Mouse (Mus musculus) stomach, embryonic 14.5 days (tissue): ENCODE results near the gene Traf4. TPM values are rescaled to one million over a fixed set of nuclear protein-coding genes. Genes with fewer than 3 reads are reported as not detected.
A peak's percentile ranks its signal among the peaks of the same experiment; 100 is the strongest.
"Not testable (repeated sequence)": the region's sequence is repeated elsewhere in the genome, so short reads cannot be mapped to it uniquely, and the experiment has no call there.

Experiments
- ATAC-seq: fragments of 200-750 bp; cut with Nextera tagmentation; 2 replicates; pipeline ENCODE4 v1.8.0; 2017; ENCODE audit warnings: low read depth, moderate TSS enrichment; ENCODE audit not compliant: insufficient number of reproducible peaks, insufficient read depth, low FRiP score
- H3K27ac ChIP-seq: fragments of 300-500 bp; sonication (generic); 2 replicates; pipeline ENCODE4 v1.5.1; 2014; ENCODE audit warnings: mild to moderate bottlenecking, low read length, moderate library complexity, mixed read lengths
- H3K27me3 ChIP-seq: fragments of 300-500 bp; sonication (generic); 2 replicates; pipeline ENCODE4 v1.6.1; 2014; ENCODE audit warnings: low read length, control low read depth, mixed read lengths; ENCODE audit not compliant: control insufficient read depth, insufficient read depth
- H3K36me3 ChIP-seq: fragments of 300-500 bp; sonication (generic); 2 replicates; pipeline ENCODE4 v1.6.1; 2014; ENCODE audit warnings: mild to moderate bottlenecking, control low read depth, low read length, moderate library complexity, mixed read lengths; ENCODE audit not compliant: control insufficient read depth, insufficient read depth
- H3K4me1 ChIP-seq: fragments of 300-500 bp; sonication (generic); 2 replicates; pipeline ENCODE4 v1.6.1; 2014; ENCODE audit warnings: low read length, control low read depth, mixed read lengths; ENCODE audit not compliant: control insufficient read depth, insufficient read depth
- H3K4me2 ChIP-seq: fragments of 300-500 bp; sonication (generic); replicated peaks from 2 replicates; pipeline ENCODE4 v1.6.1; 2014; ENCODE audit warnings: low read depth, low read length, control low read depth
- H3K4me3 ChIP-seq: fragments of 300-500 bp; sonication (generic); 2 replicates; pipeline ENCODE4 v1.5.1; 2014; ENCODE audit warnings: low read depth, low read length, control low read depth
- H3K9ac ChIP-seq: fragments of 300-500 bp; sonication (generic); replicated peaks from 2 replicates; pipeline ENCODE4 v1.6.1; 2014; ENCODE audit warnings: low read depth, mild to moderate bottlenecking, control low read depth, low read length, moderate library complexity, mixed read lengths
- H3K9me3 ChIP-seq: fragments of 300-500 bp; sonication (generic); 2 replicates; pipeline ENCODE4 v1.6.1; 2016; ENCODE audit warnings: low read depth, low read length, control low read depth; ENCODE audit not compliant: control insufficient read depth
- WGBS: fragments of 180-500 bp; shearing (Covaris S2); extraction: QIAGEN DNeasy Blood & Tissue Kit; methylation state at CpG from one replicate; pipeline ENCODE4 v1.1.7; 2014; 5-methylcytosine and 5-hydroxymethylcytosine counted together
- polyA plus RNA-seq: library from polyadenylated mRNA; unstranded; fragments of >200 nt; fragmentation: Nextera tagmentation; extraction: Ambion mirVana; gene quantifications from 2 replicates; pipeline ENCODE4 v1.2.1, GENCODE M21; 2014

Gene Traf4
- polyA plus RNA-seq, 1 experiment from 2014 or later = 53.5 TPM

GRCm38 (mm10) chr11:78184702-78185101 lies 19.3 kb upstream of the Traf4 start:
- H3K9ac ChIP-seq, ATAC-seq, H3K9me3 ChIP-seq, H3K4me2 ChIP-seq, H3K4me3 ChIP-seq, H3K27me3 ChIP-seq, H3K27ac ChIP-seq: not testable (repeated sequence)
- Histone ChIP-seq H3K4me1 (peaks cover 35% of the 10 kb centered on the region), H3K36me3 (peaks cover 23% of the 10 kb centered on the region)
- 93% methylated on average over 6 of the region's 6 CpGs for WGBS

GRCm38 (mm10) chr11:78183884-78184514 lies 18.6 kb upstream of the Traf4 start:
- 51% methylated on average over 10 of the region's 10 CpGs for WGBS
- Histone ChIP-seq H3K4me2 (peak overlapping the region; percentile 39), H3K27ac (no peak overlapping the region), H3K36me3 (peaks cover 23% of the 10 kb centered on the region), H3K4me1 (peaks cover 36% of the 10 kb centered on the region), H3K9ac (0 out of 2 replicates have a peak overlapping the region, but pooled peaks have one; percentile 4), H3K9me3 (no peaks in the 10 kb centered on the region), H3K4me3 (peak overlapping the region; percentile 98; the same call in 1 of the 2 replicates), H3K27me3 (no peaks in the 10 kb centered on the region)
- no peak for ATAC-seq

GRCm38 (mm10) chr11:78182961-78183844 lies 17.8 kb upstream of the Traf4 start, which contains the start of gene Rpl23a:
TSS of gene Rpl23a (minus strand) at chr11:78183584.
- Histone ChIP-seq H3K4me2 (peak within 1 kb of the TSS; percentile 75), H3K9me3 (no peaks in the 10 kb centered on the region), H3K4me3 (peak within 1 kb of the TSS; percentile 98), H3K4me1 (peaks cover 36% of the 10 kb centered on the region), H3K9ac (peak within 1 kb of the TSS; percentile 94), H3K27ac (peak within 1 kb of the TSS; percentile 91), H3K36me3 (peaks cover 23% of the 10 kb centered on the region), H3K27me3 (no peaks in the 10 kb centered on the region)
- ATAC-seq = peak; percentile 88
- WGBS = under 1% methylated on average over 38 of the region's 38 CpGs

DNA sequence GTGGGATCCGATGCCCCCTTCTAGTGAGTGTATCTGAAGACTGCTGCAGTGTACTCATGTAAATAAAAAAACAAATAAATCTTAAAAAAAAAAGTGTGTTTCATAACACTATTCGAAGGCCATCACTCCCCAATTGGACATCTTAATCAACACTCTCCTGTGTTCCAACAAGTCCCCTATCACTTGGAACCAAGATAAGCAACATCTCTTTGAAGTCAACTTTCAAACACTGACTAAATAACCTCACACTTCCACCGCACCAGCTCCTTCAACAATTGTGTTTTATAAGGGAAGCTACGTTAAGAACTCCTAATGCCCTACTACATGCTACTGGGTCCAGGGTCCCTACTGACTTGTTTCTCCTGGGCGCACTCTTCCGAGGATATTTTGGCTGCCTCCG lies 17.1 kb upstream of the Traf4 start:
- H3K4me1 ChIP-seq = peaks cover 32% of the 10 kb centered on the region
- peak overlapping the region; percentile 94 for H3K9ac ChIP-seq
- H3K27ac ChIP-seq = peak overlapping the region; percentile 15; the same call in 1 of the 2 replicates
- 4% methylated on average over 7 of the region's 7 CpGs for WGBS
- no peaks in the 10 kb centered on the region for H3K9me3 ChIP-seq
- H3K27me3 ChIP-seq = no peaks in the 10 kb centered on the region
- H3K4me2 ChIP-seq = peak overlapping the region; percentile 75
- ATAC-seq = no peak
- H3K4me3 ChIP-seq = peak overlapping the region; percentile 98
- peaks cover 23% of the 10 kb centered on the region for H3K36me3 ChIP-seq

- Histone ChIP-seq H3K9me3 (no peaks in the 10 kb centered on the region), H3K9ac (peak overlapping the region; percentile 94; the same call in 1 of the 2 replicates)
Measured at GRCm38 (mm10) chr11:78181830-78182357, 16.5 kb upstream of the Traf4 start.

GRCm38 (mm10) chr11:78180081-78180761 lies 14.8 kb upstream of the Traf4 start:
- Histone ChIP-seq H3K4me3 (0 out of 2 replicates have a peak overlapping the region, but pooled peaks have one; percentile 56), H3K27ac (no peak overlapping the region), H3K27me3 (no peaks in the 10 kb centered on the region), H3K4me1 (peaks cover 40% of the 10 kb centered on the region), H3K4me2 (peak overlapping the region; percentile 94), H3K9ac (no peak overlapping the region), H3K9me3 (no peaks in the 10 kb centered on the region), H3K36me3 (peaks cover 23% of the 10 kb centered on the region)
- whole genome bisulfite sequencing = 67% methylated on average over 6 of the region's 6 CpGs
- ATAC-seq = no peak

More at GRCm38 (mm10) chr11:78181830-78182357, 16.5 kb upstream of the Traf4 start:
- Histone ChIP-seq H3K4me3 (peak overlapping the region; percentile 98), H3K27ac (no peak overlapping the region), H3K36me3 (peaks cover 23% of the 10 kb centered on the region), H3K4me1 (peaks cover 36% of the 10 kb centered on the region), H3K27me3 (no peaks in the 10 kb centered on the region), H3K4me2 (peak overlapping the region; percentile 75)
- no peak for ATAC-seq
- 33% methylated on average over 2 of the region's 2 CpGs for WGBS

- Histone ChIP-seq H3K4me2 (peak overlapping the region; percentile 94), H3K27ac (peak overlapping the region; percentile 98; the same call in 1 of the 2 replicates), H3K4me3 (peak overlapping the region; percentile 56), H3K9ac (peak overlapping the region; percentile 69; the same call in 1 of the 2 replicates), H3K9me3 (no peaks in the 10 kb centered on the region), H3K36me3 (peaks cover 23% of the 10 kb centered on the region), H3K27me3 (no peaks in the 10 kb centered on the region), H3K4me1 (peaks cover 40% of the 10 kb centered on the region)
- WGBS = 24% methylated on average over 8 of the region's 8 CpGs
- no peak for ATAC-seq
Measured at GRCm38 (mm10) chr11:78179438-78179999, 14.1 kb upstream of the Traf4 start.
